Mouse (Mus musculus): ENCODE results near the gene Ulk4.
A peak's percentile ranks its signal among the peaks of the same experiment; 100 is the strongest.
"Not testable (repeated sequence)": the region's sequence is repeated elsewhere in the genome, so short reads cannot be mapped to it uniquely, and the experiment has no call there.

The Ulk4 gene

DNA sequence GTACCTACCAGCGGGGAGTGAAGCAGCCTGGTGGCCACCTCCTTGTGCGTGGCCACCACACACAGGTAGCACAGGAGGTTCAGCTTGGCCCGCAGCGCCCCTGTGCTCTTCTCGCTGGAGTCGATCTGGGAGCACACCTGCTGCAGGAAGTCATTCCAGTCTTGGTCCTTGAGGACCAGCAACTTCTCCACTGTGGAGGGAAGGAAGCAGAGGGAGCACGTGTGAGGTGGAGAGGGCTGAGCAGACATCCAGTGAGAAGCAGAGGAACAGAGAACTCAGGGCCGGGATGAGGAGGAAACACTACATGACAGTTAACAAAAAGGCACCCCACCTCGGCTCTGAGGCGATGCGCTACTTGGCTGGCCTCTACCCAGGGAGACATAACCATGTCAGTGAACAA is 26.1 kb downstream of the Ulk4 start:
- no peak for DNase-seq (ENCODE audit: low spot score)

- DNase-seq (ENCODE audit: low spot score): no peak
These were observed 27.2 kb downstream of the Ulk4 start for GRCm38 (mm10) chr9:121249805-121250204.

DNA sequence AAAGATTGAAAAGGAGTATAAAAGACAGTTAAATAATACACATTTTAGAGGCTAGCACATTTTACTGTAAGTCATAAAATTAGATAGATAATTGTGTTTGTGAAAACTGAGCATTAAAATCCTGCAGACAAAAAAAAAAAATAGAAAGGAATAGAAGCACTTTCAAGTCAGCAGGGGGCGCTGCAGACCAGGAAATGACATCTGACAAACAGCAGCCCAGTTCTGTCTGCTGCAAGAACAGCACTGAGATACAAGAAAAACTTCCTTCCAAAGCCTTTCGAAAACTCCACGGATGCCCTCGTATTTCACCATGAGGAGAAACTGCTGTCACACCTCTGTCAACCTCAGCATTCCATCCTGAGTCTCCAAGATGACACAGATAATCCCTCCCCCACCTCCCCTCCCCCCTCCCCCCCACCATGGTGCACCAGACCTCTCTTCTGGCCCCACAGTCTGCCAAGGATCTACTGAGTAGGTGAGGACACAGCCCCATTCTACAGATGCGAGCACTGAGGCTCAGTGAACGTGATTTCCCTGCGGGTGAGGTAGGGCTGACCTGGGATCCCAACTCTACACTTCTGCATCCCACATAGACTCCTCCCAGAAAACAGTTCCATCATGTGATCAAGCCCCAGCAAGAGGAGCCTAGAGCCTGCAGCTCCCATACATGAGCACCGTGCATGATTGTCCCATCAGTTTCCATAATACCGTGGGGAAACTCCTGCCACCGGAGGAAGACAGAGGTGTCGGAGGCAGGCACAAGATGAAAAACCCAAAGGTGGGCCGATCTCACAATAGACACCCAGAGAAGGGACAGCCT is 28.8 kb downstream of the Ulk4 start:
- peak; percentile 90 for DNase-seq (ENCODE audit: low spot score)

DNA sequence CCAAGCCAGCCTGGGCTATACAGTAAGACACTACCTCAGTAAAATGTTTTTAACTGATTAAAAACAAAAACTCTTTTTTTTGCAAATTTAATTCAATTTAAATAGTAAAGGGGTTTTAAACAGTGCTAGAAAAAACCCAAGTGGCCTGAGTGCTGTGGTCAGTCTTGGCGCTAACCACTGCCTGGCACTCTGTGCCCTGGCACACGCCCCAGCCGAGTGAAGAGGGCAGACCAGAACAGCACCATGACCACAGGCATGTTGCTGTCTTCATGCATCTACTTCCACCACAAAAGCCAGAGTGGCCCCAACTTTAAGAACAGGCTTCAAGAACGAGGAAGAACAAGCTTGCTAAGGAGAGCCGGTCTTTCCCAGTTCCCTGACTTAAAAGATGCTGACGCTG is 29.9 kb downstream of the Ulk4 start:
- DNase-seq (ENCODE audit: low spot score): no peak

GRCm38 (mm10) chr9:121242331-121242730 is 34.7 kb downstream of the Ulk4 start:
- no peak for DNase-seq (ENCODE audit: low spot score)

GRCm38 (mm10) chr9:121241806-121242205 is 35.2 kb downstream of the Ulk4 start:
- DNase-seq (ENCODE audit: low spot score): peak; percentile 8

DNA sequence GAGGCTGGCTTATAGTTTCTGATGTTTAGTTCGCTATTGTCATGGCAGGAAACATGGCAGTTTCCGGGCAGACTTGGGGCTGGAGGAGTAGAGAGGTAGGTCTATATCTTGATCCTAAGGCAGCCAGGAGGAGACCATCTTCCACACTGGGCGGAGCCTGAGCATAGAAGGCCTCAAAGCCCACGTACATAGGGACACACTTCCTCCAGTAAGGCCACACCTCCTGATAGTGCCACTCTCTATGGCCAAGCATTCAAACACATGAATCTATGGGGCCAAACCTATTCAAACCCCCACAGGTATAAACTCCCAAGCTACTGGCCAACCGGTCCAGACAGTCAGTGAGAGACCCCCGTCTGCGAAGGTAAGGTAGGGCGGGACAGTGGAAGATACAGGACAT is 35.6 kb downstream of the Ulk4 start:
- DNase-seq (ENCODE audit: low spot score): no peak

DNA sequence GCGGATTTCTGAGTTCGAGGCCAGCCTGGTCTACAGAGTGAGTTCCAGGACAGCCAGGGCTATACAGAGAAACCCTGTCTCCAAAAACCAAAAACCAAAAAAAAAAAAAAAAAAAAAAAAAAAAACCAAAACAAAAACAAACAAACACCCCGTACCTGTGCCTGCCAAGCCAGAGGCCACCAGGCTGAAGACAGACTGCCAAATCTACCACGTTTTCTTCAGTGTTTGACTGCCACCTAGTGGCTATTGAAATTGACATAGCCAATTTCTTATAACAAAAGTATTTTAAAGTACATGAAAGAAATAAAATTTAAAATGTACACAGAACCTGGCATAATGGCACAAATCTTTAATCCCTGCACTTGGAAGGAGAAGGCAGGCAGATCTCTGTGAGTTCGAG is 36.8 kb downstream of the Ulk4 start:
- peak; percentile 87 for DNase-seq (ENCODE audit: low spot score)

DNA sequence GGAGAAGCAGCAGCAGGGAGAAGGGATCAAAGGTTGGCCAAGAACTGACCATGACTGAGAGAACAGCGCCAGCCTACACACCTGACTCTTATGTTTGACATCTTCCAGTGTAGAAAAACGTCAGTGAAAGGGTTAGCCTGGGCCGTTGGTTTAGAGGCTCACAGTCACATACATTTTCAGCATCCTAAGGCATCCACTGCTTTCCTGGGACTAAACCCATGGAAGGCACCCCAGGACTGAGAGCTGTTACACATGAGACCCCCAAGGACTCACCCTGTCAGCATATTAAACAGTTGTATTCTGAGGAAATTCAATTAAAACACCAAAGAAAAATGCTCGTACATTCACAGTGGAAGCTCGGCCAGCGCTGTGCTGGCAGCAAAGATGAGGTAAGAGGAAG is 37.4 kb downstream of the Ulk4 start:
- DNase-seq (ENCODE audit: low spot score): no peak

- no peak for DNase-seq (ENCODE audit: low spot score)
These were observed 58.4 kb downstream of the Ulk4 start for GRCm38 (mm10) chr9:121218636-121219035.

DNA sequence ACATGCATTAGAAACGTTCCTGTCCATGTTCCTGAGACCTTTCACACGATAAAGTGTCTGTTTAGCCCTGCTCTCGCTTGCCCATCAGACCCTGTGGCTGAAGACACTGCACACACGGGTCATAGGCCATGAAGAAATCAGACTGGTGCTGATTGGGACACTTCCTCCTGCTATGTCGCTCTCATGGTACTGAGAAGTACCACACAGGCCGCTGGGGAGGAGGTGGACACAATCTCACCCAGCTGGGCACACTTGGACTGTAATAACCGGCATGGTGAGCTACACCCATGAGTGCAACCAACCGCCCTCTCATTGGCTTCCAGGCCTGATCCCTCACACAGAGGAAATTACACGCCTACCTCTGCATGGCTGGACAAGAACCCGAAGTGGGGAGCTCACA is 58.8 kb downstream of the Ulk4 start:
- DNase-seq (ENCODE audit: low spot score): no peak

DNA sequence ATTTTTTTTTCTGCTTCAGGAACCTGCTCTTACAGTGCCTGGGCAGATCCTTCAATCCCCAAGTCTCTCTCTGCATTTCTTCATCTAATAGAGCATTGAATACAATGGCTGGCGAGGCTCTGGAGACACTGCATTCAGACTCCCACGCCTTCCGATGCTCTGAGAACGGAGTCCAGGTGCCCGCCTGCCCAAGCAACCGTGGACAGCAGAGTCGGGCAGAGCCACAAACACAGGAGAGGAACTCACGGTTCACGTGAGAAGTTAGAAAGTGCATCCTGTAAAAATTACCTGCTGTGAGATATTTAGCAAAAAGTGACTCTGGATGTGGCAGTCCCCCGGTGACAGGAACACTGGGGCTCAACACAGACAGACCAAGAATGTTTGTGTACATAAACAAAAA is 59.3 kb downstream of the Ulk4 start:
- no peak for DNase-seq (ENCODE audit: low spot score)

DNA sequence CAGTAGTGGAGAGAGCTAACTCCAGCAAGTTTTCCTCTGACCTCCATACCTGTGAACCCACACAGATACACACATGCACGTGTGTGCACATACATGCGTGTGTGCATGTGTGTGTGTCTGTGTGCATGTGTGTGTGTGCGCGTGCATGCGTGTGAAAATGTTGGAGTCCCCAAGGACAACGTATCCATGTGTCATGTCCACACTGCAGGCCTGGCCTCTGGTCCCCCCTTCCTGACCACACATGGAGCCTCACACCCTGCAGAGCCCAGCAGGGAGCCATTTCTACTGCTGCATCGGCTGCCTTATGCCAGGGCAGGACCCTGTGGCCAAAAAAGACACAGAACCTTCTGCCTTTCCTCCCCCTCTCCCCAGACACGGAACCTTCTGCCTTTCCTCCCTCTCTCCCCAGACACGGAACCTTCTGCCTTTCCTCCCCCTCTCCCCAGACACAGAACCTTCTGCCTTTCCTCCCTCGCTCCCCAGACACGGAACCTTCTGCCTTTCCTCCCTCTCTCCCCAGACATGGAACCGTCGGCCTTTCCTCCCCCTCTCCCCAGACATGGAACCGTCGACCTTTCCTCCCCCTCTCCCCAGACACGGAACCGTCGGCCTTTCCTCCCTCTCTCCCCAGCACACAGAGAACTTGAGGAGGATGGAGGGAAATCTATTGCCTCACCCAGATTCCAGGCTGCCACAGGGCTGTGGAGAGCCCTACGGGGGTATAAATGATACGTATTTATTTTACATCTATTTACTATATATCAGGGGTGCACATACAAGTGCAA is 60.3 kb downstream of the Ulk4 start:
- no peak for DNase-seq (ENCODE audit: low spot score)

DNA sequence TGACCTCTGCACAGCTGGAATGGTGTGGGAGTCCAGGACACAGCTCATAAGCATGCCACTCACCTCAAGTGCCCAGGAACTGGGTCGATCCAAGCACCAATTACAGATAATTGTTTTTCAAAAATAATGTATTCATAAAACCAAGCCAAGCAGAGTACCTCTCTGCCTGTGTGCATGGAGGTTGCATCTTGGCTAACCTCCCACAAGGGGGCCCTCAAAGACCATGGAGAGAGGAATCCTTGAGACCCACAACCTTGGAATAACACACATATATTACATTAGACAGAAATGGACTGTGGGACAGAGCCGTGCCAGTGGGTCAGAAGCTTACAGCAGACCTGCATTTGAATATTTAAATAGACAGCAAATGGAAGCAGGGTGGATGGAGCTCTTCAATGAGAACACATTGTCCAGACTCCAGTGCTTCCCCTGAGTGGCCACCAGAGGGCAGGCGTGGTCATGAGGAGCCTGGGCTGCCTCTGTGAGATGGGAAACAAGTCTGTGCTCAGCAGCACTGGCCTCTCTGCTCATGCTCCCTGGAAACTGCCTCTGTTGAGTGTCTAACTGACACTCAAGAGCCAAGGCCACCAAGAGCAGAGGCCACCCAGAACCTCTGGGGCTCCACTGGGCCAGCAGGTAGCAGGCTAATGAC is 61.5 kb downstream of the Ulk4 start:
- DNase-seq (ENCODE audit: low spot score): peak; percentile 85

DNA sequence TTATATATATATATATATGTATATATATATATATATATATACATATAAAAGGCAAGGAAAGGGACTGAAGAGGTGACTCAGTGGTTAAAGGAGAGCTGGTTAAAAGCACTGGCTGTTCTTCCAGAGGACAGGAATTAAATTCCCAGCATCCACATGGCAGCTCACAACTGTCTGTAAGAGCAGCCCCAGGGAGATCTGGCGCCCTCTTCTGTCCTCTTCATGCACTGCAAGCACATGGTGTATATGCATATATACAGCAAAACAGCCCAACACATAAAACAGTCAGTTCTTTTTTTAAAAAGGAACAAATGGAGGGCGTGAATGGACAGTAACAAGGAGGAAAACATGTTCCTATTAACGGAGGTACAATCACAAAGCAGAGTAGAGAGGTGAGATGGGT is 64.7 kb downstream of the Ulk4 start:
- DNase-seq (ENCODE audit: low spot score): no peak

DNA sequence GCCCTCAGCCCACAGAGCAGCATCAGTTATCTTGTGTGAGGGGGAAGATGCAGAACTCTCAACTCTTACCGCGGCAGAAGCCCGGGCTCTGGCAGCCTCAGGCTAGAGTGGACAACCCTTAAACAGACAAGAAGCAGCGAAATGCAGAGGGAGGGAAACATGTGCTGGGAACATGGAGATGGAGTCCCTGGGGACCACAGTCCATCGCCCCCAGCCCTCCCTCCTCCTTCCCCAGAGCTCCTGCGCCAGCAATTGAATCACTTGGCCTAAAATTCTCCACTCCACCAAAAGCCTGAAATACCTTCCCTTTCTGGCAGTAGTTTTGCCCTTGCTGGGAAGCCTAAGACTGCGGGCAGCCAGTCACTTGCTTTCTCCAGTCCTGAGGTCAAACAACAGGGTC is 72.0 kb downstream of the Ulk4 start:
- DNase-seq (ENCODE audit: low spot score): no peak

GRCm38 (mm10) chr9:121204149-121204800 is 72.7 kb downstream of the Ulk4 start:
- no peak for DNase-seq (ENCODE audit: low spot score)

- DNase-seq (ENCODE audit: low spot score): no peak
These were observed 73.3 kb downstream of the Ulk4 start for GRCm38 (mm10) chr9:121203686-121204085.

GRCm38 (mm10) chr9:121199146-121199685 is 77.8 kb downstream of the Ulk4 start:
- not testable (repeated sequence) for DNase-seq (ENCODE audit: low spot score)

- no peak for DNase-seq (ENCODE audit: low spot score)
These were observed 80.5 kb downstream of the Ulk4 start for GRCm38 (mm10) chr9:121196473-121196872.

- DNase-seq (ENCODE audit: low spot score): no peak
These were observed 81.9 kb downstream of the Ulk4 start for GRCm38 (mm10) chr9:121195106-121195505.
